Mouse (Mus musculus) monocyte, adult 5-6 weeks (primary cell): ENCODE data around the gene Shtn1. TPM values are rescaled to one million over a fixed set of nuclear protein-coding genes. Genes with fewer than 3 reads are reported as not detected.

ENCODE experiments used
- ATAC-seq: fragments of 153-309, 156-312 bp; replicated peaks from 2 replicates; pipeline ENCODE4 v1.8.0; 2017; ENCODE audit warnings: mild to moderate bottlenecking; ENCODE audit not compliant: low TSS enrichment, insufficient number of reproducible peaks, severe bottlenecking, poor library complexity, low FRiP score
- total RNA-seq: library from RNA; stranded (forward); fragments of 200-1000, 200-491, 200-594 nt; gene quantifications from 3 replicates; pipeline ENCODE4 v1.2.3, GENCODE M21; 2017

Shtn1 gene
- total RNA-seq, result 4.2 to 9.3 TPM (median 6.3 TPM) in 3 replicates

- no peak for ATAC-seq
Observed at GRCm38 (mm10) chr19:59075472-59076101, at the start of gene Shtn1. Gene Shtn1 (minus strand): TSS chr19:59076100.

DNA sequence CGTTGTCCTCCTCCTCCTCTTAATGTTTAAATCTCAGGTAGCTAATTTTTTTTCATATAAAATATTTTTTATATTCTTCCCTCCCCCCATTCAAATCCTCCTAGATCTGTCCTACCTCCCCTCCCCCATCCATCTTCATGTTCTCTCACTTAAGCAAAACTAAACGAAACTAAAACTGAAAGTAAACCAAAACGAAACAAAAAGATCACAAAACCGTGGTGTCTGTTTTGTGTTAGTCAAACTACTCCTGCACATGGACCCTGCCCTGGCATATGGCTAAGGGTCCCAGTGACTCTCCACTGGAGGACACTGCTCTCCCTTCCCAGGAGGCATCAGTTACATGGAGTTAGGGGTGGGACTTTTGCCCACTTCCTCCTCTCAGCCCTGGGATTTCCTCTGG lies 38.3 kb upstream of the Shtn1 start:
- no peak for ATAC-seq

GRCm38 (mm10) chr19:59109937-59110336 lies 34.0 kb upstream of the Shtn1 start:
- no peak for ATAC-seq

DNA sequence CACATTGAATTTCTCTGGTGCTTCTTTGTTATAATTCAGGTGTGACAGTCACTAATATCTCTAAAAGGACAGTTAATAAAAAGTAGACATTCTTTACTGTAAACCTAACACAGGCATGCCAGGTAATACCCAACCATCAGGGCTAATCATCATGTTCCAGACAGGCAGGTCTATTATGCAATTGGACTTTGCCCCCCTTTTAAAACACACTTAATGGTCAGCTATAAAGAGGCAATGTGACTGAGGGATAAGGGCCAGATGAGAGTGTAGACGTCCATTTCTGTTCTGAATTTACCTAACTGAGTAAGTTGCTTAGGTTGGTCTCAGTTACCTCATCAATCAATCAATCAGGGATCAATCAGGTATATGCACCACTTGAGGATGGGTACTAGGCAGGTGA lies 22.4 kb upstream of the Shtn1 start:
- ATAC-seq, result no peak

DNA sequence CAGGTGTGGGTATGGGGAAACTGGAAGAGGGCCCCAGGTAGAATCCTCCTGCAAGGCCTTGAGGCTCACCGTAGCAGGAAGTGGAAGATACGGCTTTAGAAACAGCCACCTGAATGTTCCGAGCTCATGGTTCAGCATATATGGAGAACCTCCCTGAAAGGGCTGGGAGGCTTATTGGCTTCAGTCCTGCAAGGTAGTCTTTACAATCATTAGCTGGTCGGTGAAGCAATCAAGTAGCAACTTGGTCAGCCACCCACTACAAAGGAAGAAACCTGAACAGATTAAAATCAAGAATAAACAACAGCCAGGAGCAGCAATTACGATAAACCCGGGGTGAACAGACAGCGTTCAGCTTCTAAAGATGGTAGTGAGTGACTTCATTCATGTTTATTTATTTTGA lies 16.4 kb upstream of the Shtn1 start:
- ATAC-seq, result no peak

GRCm38 (mm10) chr19:59090337-59090736 lies 14.4 kb upstream of the Shtn1 start:
- ATAC-seq, result no peak

DNA sequence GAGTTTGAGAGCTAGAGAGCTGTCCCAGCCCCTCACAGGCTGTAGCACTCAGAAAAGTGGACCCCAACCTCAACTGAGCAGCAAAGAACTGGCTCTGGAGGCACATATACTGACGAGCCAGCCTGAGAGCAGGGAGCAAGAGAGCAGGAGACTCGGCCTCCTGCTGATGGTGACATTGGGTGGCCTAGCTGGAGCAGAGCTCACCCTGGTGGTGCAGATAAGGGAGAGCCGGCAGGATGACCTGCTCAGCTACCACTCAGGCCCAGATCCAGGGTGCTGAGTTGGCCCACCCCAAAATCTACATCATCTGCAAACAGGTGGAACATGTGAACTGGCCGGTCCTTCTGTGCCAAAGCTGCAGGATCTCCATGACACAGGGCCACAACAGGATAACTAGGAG lies 8.4 kb upstream of the Shtn1 start:
- ATAC-seq, result no peak

DNA sequence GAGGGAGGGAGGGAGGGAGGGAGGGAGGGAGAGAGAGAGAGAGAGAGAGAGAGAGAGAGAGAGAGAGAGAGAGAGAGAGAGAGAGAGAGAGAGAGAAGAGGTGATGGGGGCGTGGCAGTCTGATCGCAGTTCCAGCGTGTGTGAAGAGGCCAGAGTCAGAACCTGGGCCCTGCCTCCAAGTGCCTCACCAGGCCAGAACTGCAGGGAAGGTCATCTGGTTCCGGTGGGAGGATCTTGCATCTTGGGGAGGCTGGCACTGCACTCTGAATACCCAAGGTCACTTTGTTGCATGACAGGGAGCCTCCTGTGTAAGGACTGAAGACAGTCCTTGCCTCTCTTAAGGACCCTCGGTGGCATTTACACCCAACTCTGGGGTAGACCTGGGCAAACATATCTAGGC lies 231 bp upstream of the Shtn1 start:
- no peak for ATAC-seq

DNA sequence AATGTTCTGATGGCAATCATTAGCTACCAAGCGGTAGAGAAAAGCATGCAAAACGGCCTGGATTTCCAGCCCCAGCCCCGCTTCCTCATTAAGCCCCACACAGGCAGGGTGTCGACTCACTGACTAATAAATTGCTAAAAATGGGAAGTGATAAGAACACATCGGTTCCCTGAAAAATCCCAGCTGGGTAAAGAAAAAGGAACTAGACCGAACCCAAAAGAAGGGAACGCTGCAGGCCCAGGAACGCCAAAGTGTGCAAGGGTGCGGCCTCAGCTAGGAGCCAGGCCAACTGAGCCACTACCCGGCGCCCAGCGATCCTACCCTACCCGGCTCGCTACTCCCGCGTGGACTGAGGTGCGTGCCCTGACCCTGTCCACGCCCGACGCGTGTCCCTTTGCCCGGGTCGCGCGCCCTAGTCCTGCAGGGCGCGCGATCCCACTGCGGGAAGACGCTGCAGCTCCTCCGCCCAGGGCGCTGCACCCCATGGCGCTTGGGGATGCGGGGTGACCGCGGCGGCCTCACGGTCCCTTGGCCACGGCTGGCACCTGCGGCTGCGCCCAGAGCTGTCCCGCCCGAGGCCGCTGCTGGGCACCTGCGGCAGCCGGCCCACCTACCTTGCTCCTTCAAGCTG lies 944 bp downstream of the Shtn1 start:
- peak; percentile 33 for ATAC-seq

DNA sequence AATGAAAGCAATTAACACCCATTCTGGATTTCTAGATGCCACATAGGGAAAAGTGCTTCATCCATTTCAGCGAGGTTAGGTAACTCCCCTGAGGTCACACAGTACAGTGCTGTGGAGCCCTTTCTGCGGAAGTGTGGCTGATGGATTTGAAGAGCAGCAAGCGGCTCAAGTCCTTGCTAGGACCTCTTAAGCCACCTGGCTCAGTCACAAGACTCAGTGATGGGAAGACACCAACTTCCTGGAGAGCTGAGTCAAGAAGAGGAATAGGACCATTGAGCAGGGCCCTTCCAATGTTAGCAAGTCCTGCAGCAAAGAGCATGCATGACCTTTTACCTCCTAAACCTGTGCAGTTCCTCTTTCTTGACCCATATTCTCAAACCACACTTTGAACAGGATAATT lies 1.5 kb downstream of the Shtn1 start:
- ATAC-seq, result peak; percentile 38

DNA sequence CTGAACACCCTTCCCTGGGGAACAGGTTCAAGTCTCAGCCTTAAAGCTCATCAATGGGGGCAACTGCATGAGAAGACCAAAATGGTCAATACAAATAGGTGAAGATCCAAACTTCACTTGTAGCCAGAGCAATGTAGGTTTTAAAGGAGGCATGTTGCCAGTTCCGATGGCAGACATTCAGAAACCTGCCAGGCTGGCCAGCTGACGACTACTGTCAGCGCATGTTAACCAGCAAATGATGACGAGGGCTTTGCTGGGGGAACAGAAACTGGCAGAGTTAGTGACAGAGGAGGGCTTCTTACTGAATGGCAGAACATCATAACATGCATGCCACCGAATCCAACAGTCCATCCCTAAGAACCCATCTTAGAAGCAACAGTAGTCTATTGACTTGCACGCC lies 2.9 kb downstream of the Shtn1 start:
- ATAC-seq, result no peak

DNA sequence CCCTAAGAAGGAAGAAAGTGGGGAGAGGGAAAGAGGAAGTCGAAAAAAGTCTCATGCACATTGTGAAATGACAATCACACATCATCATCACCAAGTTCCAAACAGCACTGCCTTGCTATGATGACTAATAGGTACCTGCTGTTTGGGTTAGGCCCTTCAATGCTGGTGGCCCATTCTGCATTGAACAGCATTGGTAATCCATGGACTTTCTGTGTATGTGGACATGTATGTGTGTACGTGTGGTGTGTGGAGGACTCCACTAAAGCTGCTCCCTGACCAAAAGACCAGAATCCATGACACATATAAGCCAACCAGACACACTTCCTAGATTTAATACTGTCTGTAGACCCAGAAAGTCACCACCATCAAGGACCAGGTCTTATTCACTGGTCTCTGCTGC lies 3.9 kb downstream of the Shtn1 start:
- ATAC-seq, result 0 out of 2 replicates have a peak, but pooled peaks have one; percentile 18

GRCm38 (mm10) chr19:59071396-59071795 lies 4.5 kb downstream of the Shtn1 start:
- ATAC-seq, result no peak

DNA sequence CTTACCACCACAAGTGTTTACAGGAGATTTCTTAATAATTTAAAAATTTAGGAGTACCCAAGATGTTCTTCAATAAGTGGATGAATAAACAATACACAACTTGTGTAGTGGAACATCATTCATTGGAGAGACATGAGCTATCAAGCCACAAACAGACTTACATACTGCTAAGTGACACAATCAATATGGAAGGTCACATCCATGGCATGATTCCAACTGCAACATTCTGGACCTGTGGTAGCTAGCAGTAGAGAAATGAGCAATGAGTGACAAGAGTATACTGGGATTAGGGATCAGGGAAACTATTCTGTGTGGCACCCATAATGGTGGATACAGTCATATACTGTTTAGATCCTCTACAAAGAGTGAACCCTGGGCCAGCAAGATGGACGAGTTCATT lies 8.2 kb downstream of the Shtn1 start:
- ATAC-seq, result no peak

DNA sequence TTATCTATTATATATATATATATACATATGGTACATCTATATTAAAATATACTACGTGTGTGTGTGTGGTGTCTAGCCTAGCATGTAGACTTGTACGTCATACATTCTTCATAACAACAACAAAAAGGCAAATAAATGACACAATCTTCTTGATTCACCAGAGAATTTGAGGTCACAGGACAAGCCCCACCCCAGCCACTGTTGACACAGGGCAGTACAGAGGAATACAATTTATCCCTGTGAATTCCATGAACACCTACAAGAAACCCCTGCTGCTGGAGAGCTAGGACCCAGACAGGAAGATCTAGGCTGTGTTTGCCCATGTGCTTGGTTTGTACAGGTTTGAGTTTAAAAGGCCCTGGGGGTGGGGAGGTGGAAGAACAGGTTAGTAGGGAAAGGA lies 9.2 kb downstream of the Shtn1 start:
- ATAC-seq, result no peak

DNA sequence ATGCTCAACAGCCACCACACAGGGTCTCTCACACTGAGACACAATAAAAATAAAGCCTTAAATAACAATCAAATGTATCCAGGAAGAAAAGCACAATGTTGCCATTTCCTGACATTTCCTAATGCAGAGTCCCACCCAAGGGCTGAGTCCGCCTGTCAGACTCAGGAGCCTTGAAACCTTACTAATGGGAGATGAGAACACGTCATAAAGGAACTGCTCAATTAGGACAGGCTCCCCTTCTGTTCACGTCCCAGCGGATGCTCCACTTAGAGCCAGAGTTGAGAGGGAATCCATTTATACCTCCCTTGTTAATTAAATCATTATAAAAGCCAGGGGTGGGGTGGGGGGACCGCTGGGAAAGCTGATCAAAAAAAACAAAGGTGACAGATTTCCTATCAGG lies 9.8 kb downstream of the Shtn1 start:
- ATAC-seq, result no peak

DNA sequence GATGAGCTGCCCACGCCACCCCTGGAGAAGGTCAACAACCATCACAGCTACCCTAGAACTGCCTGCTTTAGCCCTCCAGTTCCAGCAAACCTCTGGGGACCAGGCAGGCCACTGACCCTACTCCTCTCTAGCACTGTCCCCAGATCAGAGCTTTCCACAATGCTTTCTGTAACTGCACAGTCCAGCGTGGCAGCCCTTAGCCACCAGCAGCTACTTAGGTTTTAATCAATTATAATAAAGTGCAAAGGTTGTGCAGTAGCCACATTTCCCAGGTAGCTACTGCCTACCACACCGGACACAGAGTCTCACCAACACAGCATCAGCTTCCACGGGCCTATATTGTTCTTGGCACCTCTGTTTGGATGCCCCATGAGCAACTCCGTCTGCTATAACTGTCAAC lies 11.3 kb downstream of the Shtn1 start:
- ATAC-seq, result no peak

DNA sequence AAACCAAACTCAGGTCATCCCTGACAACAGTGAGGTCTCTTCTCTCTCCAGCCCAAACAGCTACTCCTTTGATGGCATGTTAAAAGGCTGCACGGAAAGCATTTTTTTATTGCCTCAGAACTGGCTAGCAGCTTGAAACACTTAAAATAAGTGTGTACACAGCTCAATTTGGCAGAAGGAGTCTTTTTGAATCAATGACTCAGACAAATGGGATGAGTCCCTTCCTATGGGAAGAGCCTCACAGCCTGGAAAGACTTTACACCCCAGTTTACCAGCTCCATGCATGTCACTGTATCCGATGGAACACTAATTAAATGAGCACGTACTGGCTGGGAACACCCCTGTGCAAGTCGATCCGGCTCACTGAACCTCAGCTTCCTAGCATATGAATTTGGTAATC lies 12.3 kb downstream of the Shtn1 start:
- ATAC-seq, result no peak

- ATAC-seq, result no peak
Observed at GRCm38 (mm10) chr19:59058105-59058504, 17.8 kb downstream of the Shtn1 start.

GRCm38 (mm10) chr19:59057366-59057765 lies 18.5 kb downstream of the Shtn1 start:
- no peak for ATAC-seq

GRCm38 (mm10) chr19:59054632-59054951 lies 21.3 kb downstream of the Shtn1 start:
- no peak for ATAC-seq
